Mouse (Mus musculus): ENCODE results near the gene Safb2.

The Safb2 gene

GRCm38 (mm10) chr17:56561866-56562265 is 22.5 kb downstream of the Safb2 start:
- in situ Hi-C loops (cut with MseI, MboI), result no loop called here

- in situ Hi-C loops (cut with MseI, MboI), result no loop called here
These were observed 24.3 kb downstream of the Safb2 start for GRCm38 (mm10) chr17:56560131-56560530.

- in situ Hi-C loops (cut with MseI, MboI), result no loop called here
These were observed 25.0 kb downstream of the Safb2 start for GRCm38 (mm10) chr17:56559386-56559785.

- in situ Hi-C loops (cut with MseI, MboI), result no loop called here
These were observed 25.9 kb downstream of the Safb2 start for GRCm38 (mm10) chr17:56558448-56558847.

GRCm38 (mm10) chr17:56554122-56554551 is 30.2 kb downstream of the Safb2 start, which contains the start of gene Gm20219:
Gene Gm20219 (minus strand): TSS chr17:56554387.
- in situ Hi-C loops (cut with MseI, MboI), result no loop called here

- in situ Hi-C loops (cut with MseI, MboI), result no loop called here
These were observed 31.5 kb downstream of the Safb2 start for GRCm38 (mm10) chr17:56552781-56553363.

GRCm38 (mm10) chr17:56551841-56552581 is 32.4 kb downstream of the Safb2 start:
- in situ Hi-C loops (cut with MseI, MboI), result no loop called here

GRCm38 (mm10) chr17:56550784-56551475 is 33.5 kb downstream of the Safb2 start:
- in situ Hi-C loops (cut with MseI, MboI), result no loop called here

- in situ Hi-C loops (cut with MseI, MboI), result loop anchor here in 1 of 2 experiments (10.0 kb wide), 1 partner anchor 184 kb away; no protein-coding TSS in a partner anchor
These were observed 35.7 kb downstream of the Safb2 start for GRCm38 (mm10) chr17:56548605-56549105.

- in situ Hi-C loops (cut with MseI, MboI), result loop anchor here in 1 of 2 experiments (10.0 kb wide), 1 partner anchor 183 kb away; no protein-coding TSS in a partner anchor
These were observed 36.4 kb downstream of the Safb2 start for GRCm38 (mm10) chr17:56547846-56548604.

GRCm38 (mm10) chr17:56547116-56547845 is 37.1 kb downstream of the Safb2 start:
- in situ Hi-C loops (cut with MseI, MboI), result loop anchor here in 1 of 2 experiments (10.0 kb wide), 1 partner anchor 182 kb away; no protein-coding TSS in a partner anchor

- in situ Hi-C loops (cut with MseI, MboI), result loop anchor here in 1 of 2 experiments (10.0 kb wide), 1 partner anchor 182 kb away; no protein-coding TSS in a partner anchor
These were observed 37.8 kb downstream of the Safb2 start for GRCm38 (mm10) chr17:56546576-56546975.

- in situ Hi-C loops (cut with MseI, MboI), result loop anchor here in 1 of 2 experiments (10.0 kb wide), 1 partner anchor 181 kb away; no protein-coding TSS in a partner anchor
These were observed 38.4 kb downstream of the Safb2 start for GRCm38 (mm10) chr17:56545945-56546344.

- in situ Hi-C loops (cut with MseI, MboI), result loop anchor here in 1 of 2 experiments (10.0 kb wide), 1 partner anchor 180 kb away; no protein-coding TSS in a partner anchor
These were observed 39.5 kb downstream of the Safb2 start for GRCm38 (mm10) chr17:56544699-56545387.

- in situ Hi-C loops (cut with MseI, MboI), result loop anchor here in 1 of 2 experiments (10.0 kb wide), 1 partner anchor 179 kb away; no protein-coding TSS in a partner anchor
These were observed 40.6 kb downstream of the Safb2 start for GRCm38 (mm10) chr17:56543684-56544224.

GRCm38 (mm10) chr17:56542736-56543135 is 41.6 kb downstream of the Safb2 start:
- in situ Hi-C loops (cut with MseI, MboI), result loop anchor here in 1 of 2 experiments (10.0 kb wide), 1 partner anchor 178 kb away; no protein-coding TSS in a partner anchor

- in situ Hi-C loops (cut with MseI, MboI), result loop anchor here in 1 of 2 experiments (10.0 kb wide), 1 partner anchor 176 kb away; no protein-coding TSS in a partner anchor
These were observed 43.8 kb downstream of the Safb2 start for GRCm38 (mm10) chr17:56540562-56540975.

- in situ Hi-C loops (cut with MseI, MboI), result no loop called here
These were observed 46.5 kb downstream of the Safb2 start for GRCm38 (mm10) chr17:56537912-56538311.

GRCm38 (mm10) chr17:56536874-56537273 is 47.5 kb downstream of the Safb2 start:
- in situ Hi-C loops (cut with MseI, MboI), result no loop called here
